Mouse (Mus musculus) spleen, adult 10 weeks (tissue): Measurements from ENCODE around the gene Pex3. TPM values are rescaled to one million over a fixed set of nuclear protein-coding genes. Genes with fewer than 3 reads are reported as not detected.

ENCODE experiments used
- polyA plus RNA-seq: library from polyadenylated mRNA; stranded (reverse); fragments of 350-450 nt; fragmentation: Illumina TruSeq; extraction: RNeasy Lipid Tissue Mini Kit (QIAGEN cat#74804); gene quantifications from one replicate; pipeline ENCODE4 v1.2.3, GENCODE M21; 2015; ENCODE audit warnings: low replicate concordance; ENCODE audit not compliant: insufficient read depth

Pex3 gene
- 26.8 TPM for polyA plus RNA-seq

GRCm38 (mm10) chr10:13552646-13553497, at the start of gene Pex3, which contains the start of gene Adat2:
Gene Pex3, minus strand, starts transcription at chr10:13553142.
Gene Adat2, plus strand, starts transcription at chr10:13552894.

DNA sequence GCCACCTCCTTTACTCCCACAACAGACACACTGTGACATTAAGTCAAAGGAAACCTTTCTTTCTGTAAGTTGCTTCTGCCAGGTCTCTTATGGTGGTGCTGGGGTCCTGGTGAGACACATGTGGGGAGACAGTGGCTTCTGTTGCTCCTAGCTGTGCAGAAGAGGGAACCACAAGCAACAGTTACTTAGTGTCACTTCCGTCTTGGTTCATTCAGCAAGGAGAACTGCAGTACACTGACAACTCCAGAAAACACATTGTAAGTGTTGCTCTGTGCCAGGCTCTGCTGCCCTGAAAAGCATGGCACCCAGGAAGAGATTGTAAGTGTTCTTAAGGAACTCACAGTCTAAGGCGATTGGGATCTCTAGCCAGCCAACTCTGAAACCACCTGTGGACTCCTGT, 53.6 kb downstream of the Pex3 start, which contains the start of gene Fuca2:
Fuca2 (plus strand) TSS at position 210 of the 400 bp plus-strand sequence.

Other genes with a start within 250 kb of the Pex3 start
- gene Phactr2, start 78.7 kb downstream of the Pex3 start, polyA plus RNA-seq: 13.9 TPM
- 76.8 TPM for gene Fuca2, start 53.6 kb downstream of the Pex3 start, polyA plus RNA-seq
- 6.3 TPM for gene Adat2, start 248 bp downstream of the Pex3 start, polyA plus RNA-seq